In the genomic region with DNA sequence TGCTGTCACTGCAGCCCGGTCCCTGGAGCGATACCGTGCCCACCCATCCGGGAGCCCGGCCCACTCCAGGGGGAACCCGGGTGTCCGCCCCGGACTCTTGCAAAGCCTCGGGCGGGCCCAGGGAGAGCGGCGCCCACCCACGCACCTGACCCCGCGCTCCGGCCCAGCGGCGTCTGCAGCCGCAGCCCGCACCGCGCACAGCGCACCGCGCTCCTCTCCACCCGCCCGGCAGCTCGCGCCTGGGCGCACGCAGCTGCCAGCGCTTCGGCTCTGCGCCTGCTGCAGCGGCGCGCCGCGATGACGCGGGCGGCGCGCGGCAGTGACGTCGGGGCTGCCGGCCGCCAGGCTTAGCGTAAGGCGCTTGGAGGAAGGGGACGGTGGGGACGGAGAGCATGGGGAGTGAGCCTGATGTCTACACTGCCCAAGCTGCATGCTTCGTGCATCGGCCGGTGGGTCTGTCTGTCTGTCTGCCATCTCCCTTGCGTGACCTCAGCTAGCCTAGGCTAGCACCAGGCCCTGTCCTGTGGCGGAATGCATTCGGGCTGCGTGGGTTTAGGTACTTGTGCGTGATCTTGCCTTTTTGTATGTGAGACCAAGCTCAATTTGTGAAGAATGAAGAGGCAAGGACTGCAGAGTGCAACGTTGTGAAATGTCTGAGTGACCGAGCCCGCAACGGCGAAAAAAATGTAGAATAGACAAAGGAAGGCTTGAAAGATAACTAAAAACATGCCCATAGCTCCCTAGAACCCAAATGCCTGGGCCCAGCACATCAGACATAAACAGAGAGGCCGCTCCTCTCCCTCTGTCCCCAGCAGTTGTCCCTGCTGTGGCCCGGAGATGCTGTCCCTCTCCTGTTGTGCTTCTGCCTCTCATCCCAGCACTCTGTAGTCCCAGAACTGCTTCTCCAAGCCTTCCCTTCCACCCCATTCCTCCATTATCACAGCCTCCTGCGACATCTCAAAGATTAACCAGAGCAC, we compare ENCODE assay signal across 8 mouse cellular contexts. TPM values are rescaled to one million over a fixed set of nuclear protein-coding genes. Genes with fewer than 3 reads are reported as not detected.
DNase-seq lines count a peak whose midpoint lies in the region; ATAC-seq lines count a peak whose summit lies in the region.

No protein-coding gene starts in this region.

- DNase-seq in adrenal gland, adult 18-20 months (ENCODE audit: low spot score in 2 of 2) = peak; percentile 77 to 80
- DNase-seq in embryo, embryonic 10.5 days (ENCODE audit: low spot score) = peak; percentile 88
- DNase-seq in gastrocnemius, postnatal 25 days = peak; percentile 88
- peak; percentile 94 for DNase-seq in intestine, embryonic 14.5 days (ENCODE audit: low spot score)
- peak; percentile 82 to 85 for DNase-seq in left cerebral cortex, postnatal 14 days (ENCODE audit: low spot score in 2 of 2)
- DNase-seq in right cerebral cortex, postnatal 14 days = peak; percentile 72
- DNase-seq in urinary bladder, postnatal 4 days (ENCODE audit: low spot score in 2 of 2) = peak; percentile 75 to 81

- intact Hi-C loops in left cerebral cortex, postnatal 14 days (cut with DNase I) = loop anchor here (2.0 kb wide), 1 partner anchor 99 kb away; no protein-coding TSS in a partner anchor

- H3K4me3 ChIP-seq in intestine, embryonic 14.5 days (ENCODE audit: low read depth, low read length) = peak overlapping the region; percentile 77

- peak; percentile 91 for ATAC-seq in intestine, embryonic 14.5 days (replicated peaks; ENCODE audit: low FRiP score, low TSS enrichment, low read depth)
- peak; percentile 69 for ATAC-seq in megakaryocyte-erythroid progenitor cell, adult 5-6 weeks (replicated peaks; ENCODE audit: low FRiP score, low TSS enrichment, poor library complexity, severe bottlenecking)

- H3K4me2 ChIP-seq in intestine, embryonic 14.5 days (ENCODE audit: low read length) = peak overlapping the region; percentile 89

- no peaks in the 10 kb centered on the region for H3K9me3 ChIP-seq in intestine, embryonic 14.5 days (ENCODE audit: control insufficient read depth, low read length)

- peaks cover 14% of the 10 kb centered on the region for H3K4me1 ChIP-seq in intestine, embryonic 14.5 days (replicated peaks; ENCODE audit: control insufficient read depth, insufficient read depth, low read length)

- H3K27me3 ChIP-seq in intestine, embryonic 14.5 days (replicated peaks; ENCODE audit: control insufficient read depth, insufficient read depth, low read length) = no peaks in the 10 kb centered on the region

- H3K27ac ChIP-seq in intestine, embryonic 14.5 days (ENCODE audit: low read depth) = peak overlapping the region; percentile 68

- WGBS in intestine, embryonic 14.5 days = 1% methylated on average over 36 of the region's 69 CpGs

- peak overlapping the region; percentile 81 for H3K9ac ChIP-seq in intestine, embryonic 14.5 days (ENCODE audit: low read length)

- H3K36me3 ChIP-seq in intestine, embryonic 14.5 days (ENCODE audit: control insufficient read depth, insufficient read depth, low read length) = peaks cover 12% of the 10 kb centered on the region

RNA-seq across cellular contexts. Expression of gene Gpam, which starts 27.6 kb away (rescaled TPM):
- 100 to 1,000 TPM in 1 of 2 experiments, 10 to 100 TPM in 1; 87.8 to 419 TPM for total RNA-seq in adrenal gland, adult 18-20 months (2021)
- total RNA-seq in gastrocnemius, postnatal 25 days (2021) = 100 to 1,000 TPM in 1 of 2 experiments, 10 to 100 TPM in 1; 84.0 to 124 TPM
- 22.6 and 24.1 TPM in 2 replicates for polyA plus RNA-seq in intestine, embryonic 14.5 days (2014; fragmentation: Nextera tagmentation; extraction: Ambion mirVana)
- total RNA-seq in left cerebral cortex, postnatal 14 days (2021) = 10 to 100 TPM; 65.0 to 66.0 TPM
- 16.2 and 19.9 TPM in 2 replicates for total RNA-seq in megakaryocyte-erythroid progenitor cell, adult 5-6 weeks (2014; fragmentation: Nextera tagmentation)
- 21.6 and 22.3 TPM in 2 replicates for total RNA-seq in megakaryocyte-erythroid progenitor cell, adult 5-6 weeks (2017)

Comparison
In these comparisons a context has a peak if more than half of its experiments do, and no peak if none do; other contexts are left out.
1. Peak in every context shown above with its lines: DNase-seq, ATAC-seq, H3K4me3 ChIP-seq and H3K27ac ChIP-seq.